Mouse (Mus musculus) kidney, adult 2 months (tissue): Measurements from ENCODE around the gene Nek10. TPM values are rescaled to one million over a fixed set of nuclear protein-coding genes. Genes with fewer than 3 reads are reported as not detected.

Experiments used
- DNase-seq: peaks from one replicate; pipeline ENCODE4 v3.0.0; 2021
- H3K27ac ChIP-seq: fragments of 200-500 bp; 2 replicates; pipeline ENCODE4 v1.5.1; 2012; ENCODE audit warnings: low read depth, low read length, control low read depth, inconsistent platforms; ENCODE audit not compliant: insufficient read depth
- H3K27me3 ChIP-seq: fragments of 200-500 bp; replicated peaks from 2 replicates; pipeline ENCODE4 v1.6.1; 2012; ENCODE audit warnings: mild to moderate bottlenecking, moderate library complexity, low read length, inconsistent platforms; ENCODE audit not compliant: control insufficient read depth, insufficient read depth
- H3K36me3 ChIP-seq: fragments of 200-500 bp; 2 replicates; pipeline ENCODE4 v1.6.1; 2012; ENCODE audit warnings: mild to moderate bottlenecking, moderate library complexity, low read length, inconsistent platforms; ENCODE audit not compliant: control insufficient read depth, insufficient read depth
- H3K4me1 ChIP-seq: fragments of 200-500 bp; 2 replicates; pipeline ENCODE4 v1.6.1; 2011; ENCODE audit warnings: low read length; ENCODE audit not compliant: control insufficient read depth, insufficient read depth
- H3K4me3 ChIP-seq: fragments of 200-500 bp; 2 replicates; pipeline ENCODE4 v1.5.1; 2011; ENCODE audit warnings: mild to moderate bottlenecking, low read depth, low read length, control low read depth; ENCODE audit not compliant: insufficient read depth
- CTCF ChIP-seq: fragments of 200-500 bp; conservative IDR thresholded peaks from 2 replicates; pipeline ENCODE4 v1.5.1; 2011; ENCODE audit warnings: low read depth, mild to moderate bottlenecking, control low read depth, low read length, moderate library complexity, mixed read lengths; ENCODE audit not compliant: insufficient read depth, insufficient read length
- POLR2A ChIP-seq: fragments of 200-500 bp; IDR thresholded peaks from one replicate; pipeline ENCODE4 v1.6.1; 2011; ENCODE audit warnings: low read depth, low read length, control low read depth
- WGBS: fragments of 180-500 bp; shearing (Covaris S2); methylation state at CpG from one replicate; pipeline ENCODE4 v1.1.7; 2018; 5-methylcytosine and 5-hydroxymethylcytosine counted together
- polyA plus RNA-seq: library from polyadenylated mRNA; depleted of rRNA; stranded (reverse); fragments of >200 nt; gene quantifications from 2 replicates; pipeline ENCODE4 v1.2.3, GENCODE M21; 2012

Nek10 gene
- polyA plus RNA-seq, 1 experiment, result not detected

GRCm38 (mm10) chr14:14871121-14871520, 67.9 kb downstream of the Nek10 start:
- no peaks in the 10 kb centered on the region for H3K27me3 ChIP-seq
- no peak overlapping the region for H3K27ac ChIP-seq
- no peak overlapping the region for H3K4me3 ChIP-seq
- no peaks in the 10 kb centered on the region for H3K36me3 ChIP-seq
- H3K4me1 ChIP-seq, result no peaks in the 10 kb centered on the region
- TF ChIP-seq CTCF (no peak), POLR2A (no peak)
- DNase-seq, result no peak
- WGBS, result 92% methylated on average over 1 of the region's 1 CpGs

DNA sequence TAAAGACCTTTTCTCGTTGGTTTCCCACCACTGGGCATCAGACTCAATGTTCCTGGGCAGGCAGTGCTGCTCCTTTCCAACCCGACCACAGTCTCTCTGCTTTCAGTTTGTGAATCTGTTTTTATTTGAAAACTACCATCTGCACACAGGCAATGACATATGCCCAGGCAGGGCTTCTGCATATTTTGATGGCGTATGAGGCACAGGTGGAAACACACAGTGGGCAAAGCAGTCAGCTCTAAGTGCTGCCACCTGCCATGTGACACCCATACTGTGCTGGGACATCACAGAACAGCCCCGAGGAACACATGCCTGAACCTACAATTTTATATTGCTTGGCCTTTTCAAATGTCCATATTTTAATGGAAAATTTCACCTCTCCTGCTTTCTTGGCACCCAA, 68.5 kb downstream of the Nek10 start:
- TF ChIP-seq CTCF, result no peak
- 76% methylated on average over 4 of the region's 4 CpGs for WGBS
- Histone ChIP-seq H3K4me1 (no peaks in the 10 kb centered on the region), H3K36me3 (no peaks in the 10 kb centered on the region), H3K4me3 (no peak overlapping the region), H3K27me3 (no peaks in the 10 kb centered on the region), H3K27ac (no peak overlapping the region)
- DNase-seq, result no peak

GRCm38 (mm10) chr14:14893932-14894652, 90.9 kb downstream of the Nek10 start:
- peak; percentile 45 for DNase-seq
- Histone ChIP-seq H3K4me1 (no peaks in the 10 kb centered on the region), H3K27ac (no peak overlapping the region), H3K4me3 (no peak overlapping the region), H3K36me3 (no peaks in the 10 kb centered on the region), H3K27me3 (no peaks in the 10 kb centered on the region)
- TF ChIP-seq POLR2A, result no peak
- TF ChIP-seq CTCF, result no peak
- WGBS, result 6% methylated on average over 3 of the region's 4 CpGs

DNA sequence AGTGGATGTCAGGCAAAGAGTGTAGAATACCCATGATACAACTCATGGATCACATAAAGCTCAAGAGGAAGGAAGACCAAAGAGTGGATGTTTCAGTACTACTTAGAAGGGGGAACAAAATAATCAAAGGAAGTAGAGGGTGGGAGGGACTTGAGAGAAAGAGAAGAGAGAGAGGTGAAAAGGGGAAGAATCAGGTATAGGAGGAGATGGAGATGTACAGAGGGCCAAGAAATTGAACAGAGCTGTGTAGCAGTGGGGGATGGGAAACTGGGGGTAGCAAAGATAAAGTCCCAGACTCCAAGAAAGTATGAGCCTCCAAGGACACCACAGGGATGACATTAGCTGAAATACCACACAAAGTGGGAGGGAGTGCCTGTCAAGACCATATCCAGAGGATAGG, 91.6 kb downstream of the Nek10 start:
- Histone ChIP-seq H3K36me3 (no peaks in the 10 kb centered on the region), H3K4me1 (no peaks in the 10 kb centered on the region), H3K4me3 (no peak overlapping the region), H3K27me3 (no peaks in the 10 kb centered on the region), H3K27ac (no peak overlapping the region)
- no peak for DNase-seq
- TF ChIP-seq POLR2A, result no peak
- no peak for TF ChIP-seq CTCF

DNA sequence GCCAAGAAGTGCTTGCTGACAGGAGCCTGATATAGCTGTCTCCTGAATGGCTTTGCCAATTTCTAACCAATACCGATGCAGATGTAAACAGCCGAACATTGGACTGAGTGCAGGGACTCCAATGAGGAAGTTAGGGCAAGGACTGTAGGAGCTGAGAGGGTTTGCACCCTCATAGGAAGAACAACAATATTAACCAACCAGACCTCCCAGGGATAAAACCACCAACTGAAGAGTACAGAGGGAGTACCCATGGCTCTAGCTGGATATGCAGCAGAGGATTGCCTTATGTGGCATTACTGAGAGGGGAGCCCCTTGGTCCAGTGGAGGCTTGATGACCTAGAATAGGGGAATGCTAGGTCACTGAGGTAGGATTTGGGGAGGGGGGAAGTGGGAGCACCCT, 92.1 kb downstream of the Nek10 start:
- 93% methylated on average over 2 of the region's 2 CpGs for WGBS
- no peak overlapping the region for H3K27ac ChIP-seq
- no peaks in the 10 kb centered on the region for H3K4me1 ChIP-seq
- no peak overlapping the region for H3K4me3 ChIP-seq
- DNase-seq, result no peak
- TF ChIP-seq POLR2A (no peak), CTCF (no peak)
- no peaks in the 10 kb centered on the region for H3K36me3 ChIP-seq
- H3K27me3 ChIP-seq, result no peaks in the 10 kb centered on the region

DNA sequence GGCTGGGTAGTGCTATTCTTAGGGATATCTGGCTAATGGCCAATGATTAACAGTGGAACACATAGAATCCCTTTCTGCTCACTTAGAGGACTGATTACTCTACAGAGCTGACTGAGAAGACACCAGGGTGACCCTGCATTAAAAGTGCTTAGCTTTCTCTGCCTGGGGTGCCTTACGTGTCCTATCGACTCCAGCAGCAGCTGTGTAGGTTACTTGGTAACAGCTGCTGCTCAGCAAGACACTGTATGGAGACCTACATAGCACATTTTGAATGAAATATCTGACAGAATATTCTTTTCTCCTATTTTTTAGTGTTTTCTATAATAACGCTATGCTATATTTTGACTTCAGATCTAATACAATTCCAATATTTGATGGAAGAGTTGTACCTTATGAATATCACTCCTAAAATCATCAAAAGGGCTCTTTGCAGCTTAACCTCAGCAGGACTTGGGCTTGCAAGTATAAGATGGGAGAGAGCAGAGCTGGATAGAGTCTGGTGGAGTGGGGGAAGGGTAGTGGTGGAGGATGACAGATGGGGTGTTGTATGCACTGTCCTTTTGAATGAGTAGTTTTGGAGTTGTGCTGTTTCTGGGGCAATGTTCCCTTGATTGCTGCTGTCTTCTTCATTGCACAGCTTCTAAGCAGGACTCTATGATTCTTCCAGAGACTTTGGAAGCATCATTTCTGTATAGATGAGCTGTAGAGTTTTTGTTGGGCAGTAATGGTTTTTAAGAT, 93.4 kb downstream of the Nek10 start:
- Histone ChIP-seq H3K27ac (no peak overlapping the region), H3K27me3 (no peaks in the 10 kb centered on the region), H3K36me3 (no peaks in the 10 kb centered on the region), H3K4me1 (no peaks in the 10 kb centered on the region), H3K4me3 (no peak overlapping the region)
- TF ChIP-seq POLR2A (no peak), CTCF (no peak)
- 83% methylated on average over 3 of the region's 3 CpGs for WGBS
- DNase-seq, result no peak

GRCm38 (mm10) chr14:14904750-14905529, 101.7 kb downstream of the Nek10 start:
- H3K36me3 ChIP-seq, result no peaks in the 10 kb centered on the region
- no peak overlapping the region for H3K27ac ChIP-seq
- 15% methylated on average over 9 of the region's 9 CpGs for WGBS
- no peaks in the 10 kb centered on the region for H3K4me1 ChIP-seq
- no peaks in the 10 kb centered on the region for H3K27me3 ChIP-seq
- no peak for TF ChIP-seq POLR2A
- peak; percentile 84 for TF ChIP-seq CTCF
- H3K4me3 ChIP-seq, result no peak overlapping the region
- DNase-seq, result peak; percentile 70
